Mouse (Mus musculus) embryonic facial prominence, embryonic 12.5 days (tissue): ENCODE data around the gene Spopl. TPM values are rescaled to one million over a fixed set of nuclear protein-coding genes. Genes with fewer than 3 reads are reported as not detected.
"Not testable (repeated sequence)": the region's sequence is repeated elsewhere in the genome, so short reads cannot be mapped to it uniquely, and the experiment has no call there.

ENCODE experiments used
- ATAC-seq: fragments of 200-750 bp; cut with Nextera tagmentation; 2 replicates; pipeline ENCODE4 v1.8.0; 2017; ENCODE audit not compliant: insufficient number of reproducible peaks, insufficient read depth, low FRiP score, low TSS enrichment
- H3K27ac ChIP-seq: fragments of 300-500 bp; sonication (generic); 2 replicates; pipeline ENCODE4 v1.5.1; 2016; ENCODE audit warnings: mild to moderate bottlenecking
- H3K27me3 ChIP-seq: fragments of 300-500 bp; sonication (generic); 2 replicates; pipeline ENCODE4 v1.6.1; 2016; ENCODE audit warnings: mild to moderate bottlenecking, moderate library complexity
- H3K36me3 ChIP-seq: fragments of 300-500 bp; sonication (generic); 2 replicates; pipeline ENCODE4 v1.6.1; 2016; ENCODE audit warnings: mild to moderate bottlenecking
- H3K4me1 ChIP-seq: fragments of 300-500 bp; sonication (generic); 2 replicates; pipeline ENCODE4 v1.6.1; 2016
- H3K4me2 ChIP-seq: fragments of 300-500 bp; sonication (generic); replicated peaks from 2 replicates; pipeline ENCODE4 v1.6.1; 2016; ENCODE audit warnings: mild to moderate bottlenecking, moderate library complexity
- H3K4me3 ChIP-seq: fragments of 300-500 bp; sonication (generic); 2 replicates; pipeline ENCODE4 v1.5.1; 2016; ENCODE audit warnings: mild to moderate bottlenecking
- H3K9ac ChIP-seq: fragments of 300-500 bp; sonication (generic); 2 replicates; pipeline ENCODE4 v1.6.1; 2016; ENCODE audit warnings: mild to moderate bottlenecking, moderate library complexity
- H3K9me3 ChIP-seq: fragments of 300-500 bp; sonication (generic); 2 replicates; pipeline ENCODE4 v1.6.1; 2016; ENCODE audit warnings: mild to moderate bottlenecking, moderate library complexity
- WGBS: fragments of 180-500 bp; shearing (Covaris S2); methylation state at CpG from one replicate; pipeline ENCODE4 v1.1.7; 2016; 5-methylcytosine and 5-hydroxymethylcytosine counted together
- polyA plus RNA-seq: library from polyadenylated mRNA; unstranded; fragments of >200 nt; fragmentation: Nextera tagmentation; extraction: Ambion mirVana; gene quantifications from 2 replicates; pipeline ENCODE4 v1.2.1, GENCODE M21; 2016

Spopl gene
- polyA plus RNA-seq, 1 experiment from 2014 or later = 14.0 TPM

DNA sequence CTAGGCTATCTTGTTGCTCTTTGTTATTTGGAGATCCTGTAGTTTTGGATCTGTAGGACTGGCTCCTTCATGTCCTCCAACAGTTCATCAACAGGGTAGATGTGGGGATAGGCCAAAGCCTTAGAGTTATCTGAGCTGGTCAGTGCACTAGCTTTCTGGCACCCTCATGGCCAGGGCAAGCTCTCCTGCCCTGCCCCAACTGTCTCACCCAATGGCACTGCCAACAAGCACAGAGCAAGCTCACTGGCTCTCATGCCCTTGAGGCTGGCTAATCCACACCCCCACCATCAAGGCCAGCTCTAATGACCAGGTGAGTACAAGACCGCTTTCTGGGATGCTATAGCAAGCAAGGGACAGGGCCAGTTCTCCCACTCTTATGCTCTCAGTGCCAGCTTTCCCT, 24.7 kb downstream of the Spopl start:
- no peak overlapping the region for H3K9ac ChIP-seq
- no peaks in the 10 kb centered on the region for H3K9me3 ChIP-seq
- WGBS = 96% methylated on average over 1 of the region's 1 CpGs
- no peak overlapping the region for H3K27ac ChIP-seq
- H3K4me3 ChIP-seq = no peak overlapping the region
- no peaks in the 10 kb centered on the region for H3K36me3 ChIP-seq
- ATAC-seq = no peak
- no peaks in the 10 kb centered on the region for H3K4me1 ChIP-seq
- no peak overlapping the region for H3K4me2 ChIP-seq
- no peaks in the 10 kb centered on the region for H3K27me3 ChIP-seq

DNA sequence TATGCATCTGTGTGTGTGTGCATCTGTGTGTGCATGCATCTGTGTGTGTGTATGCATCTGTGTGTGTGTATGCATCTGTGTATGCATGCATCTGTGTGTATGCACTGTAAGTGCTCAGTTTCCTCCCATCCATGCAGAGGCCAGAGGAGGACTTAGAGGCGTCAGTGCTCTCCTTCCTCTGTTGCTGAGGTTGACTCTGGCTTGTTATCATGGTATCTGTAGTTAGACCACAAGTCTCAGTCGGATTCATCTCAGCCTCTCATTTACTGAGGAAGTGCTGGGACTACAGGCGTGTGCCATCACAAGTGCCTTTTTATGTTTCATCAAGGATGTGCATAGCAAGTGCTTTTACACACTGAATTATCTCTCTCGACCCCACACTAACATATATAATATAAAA, 31.9 kb downstream of the Spopl start:
- no peaks in the 10 kb centered on the region for H3K4me1 ChIP-seq
- H3K27ac ChIP-seq = no peak overlapping the region
- no peak overlapping the region for H3K4me3 ChIP-seq
- no peaks in the 10 kb centered on the region for H3K27me3 ChIP-seq
- H3K4me2 ChIP-seq = no peak overlapping the region
- no peaks in the 10 kb centered on the region for H3K9me3 ChIP-seq
- ATAC-seq = no peak
- 88% methylated on average over 4 of the region's 4 CpGs for WGBS
- peaks cover 4% of the 10 kb centered on the region; the same call in 1 of the 2 replicates for H3K36me3 ChIP-seq
- H3K9ac ChIP-seq = no peak overlapping the region

DNA sequence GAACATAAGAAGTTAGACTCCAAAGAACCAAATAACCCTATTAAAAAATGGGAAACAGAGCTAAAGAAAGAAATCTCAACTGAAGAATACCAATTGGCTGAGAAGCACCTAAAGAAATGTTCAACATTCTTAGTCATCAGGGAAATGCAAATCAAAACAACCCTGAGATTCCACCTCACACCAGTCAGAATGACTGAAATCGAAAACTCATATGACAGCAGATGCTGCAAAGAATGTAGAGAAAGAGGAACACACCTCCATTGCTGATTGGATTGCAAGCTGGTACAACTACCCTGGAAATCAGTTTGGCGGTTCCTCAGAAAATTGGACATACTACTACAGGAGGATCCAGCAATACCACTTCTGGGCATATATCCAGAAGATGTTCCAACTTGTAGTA, 44.2 kb downstream of the Spopl start:
- H3K4me2 ChIP-seq, H3K9me3 ChIP-seq, H3K9ac ChIP-seq, H3K27ac ChIP-seq, H3K27me3 ChIP-seq, ATAC-seq, H3K4me3 ChIP-seq, H3K4me1 ChIP-seq: not testable (repeated sequence)
- 96% methylated on average over 2 of the region's 2 CpGs for WGBS
- peaks cover 29% of the 10 kb centered on the region for H3K36me3 ChIP-seq

DNA sequence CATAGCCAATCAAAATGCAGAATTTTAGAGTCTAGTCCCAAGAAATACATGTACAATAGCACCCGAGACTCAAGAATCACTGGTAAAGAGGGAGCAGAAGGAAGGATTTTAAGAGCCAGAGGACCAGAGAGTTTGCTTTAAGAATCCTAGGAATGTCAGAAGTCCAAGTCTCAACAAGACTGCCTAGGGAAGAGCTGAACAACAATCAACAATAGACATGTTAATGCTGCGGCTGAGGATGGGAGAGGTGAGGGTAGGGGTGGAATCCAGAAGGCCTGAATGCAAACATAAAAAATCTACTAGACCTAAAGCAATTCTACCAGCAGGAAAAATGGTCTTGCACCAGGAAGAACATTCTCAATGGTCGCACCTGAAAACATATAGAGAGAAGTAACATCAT, 66.8 kb downstream of the Spopl start:
- H3K9me3 ChIP-seq = no peaks in the 10 kb centered on the region
- no peak overlapping the region for H3K9ac ChIP-seq
- H3K4me2 ChIP-seq = no peak overlapping the region
- H3K27ac ChIP-seq = no peak overlapping the region
- no peak for ATAC-seq
- 90% methylated on average over 3 of the region's 3 CpGs for WGBS
- no peaks in the 10 kb centered on the region for H3K27me3 ChIP-seq
- no peaks in the 10 kb centered on the region for H3K36me3 ChIP-seq
- H3K4me3 ChIP-seq = no peak overlapping the region
- H3K4me1 ChIP-seq = no peaks in the 10 kb centered on the region

DNA sequence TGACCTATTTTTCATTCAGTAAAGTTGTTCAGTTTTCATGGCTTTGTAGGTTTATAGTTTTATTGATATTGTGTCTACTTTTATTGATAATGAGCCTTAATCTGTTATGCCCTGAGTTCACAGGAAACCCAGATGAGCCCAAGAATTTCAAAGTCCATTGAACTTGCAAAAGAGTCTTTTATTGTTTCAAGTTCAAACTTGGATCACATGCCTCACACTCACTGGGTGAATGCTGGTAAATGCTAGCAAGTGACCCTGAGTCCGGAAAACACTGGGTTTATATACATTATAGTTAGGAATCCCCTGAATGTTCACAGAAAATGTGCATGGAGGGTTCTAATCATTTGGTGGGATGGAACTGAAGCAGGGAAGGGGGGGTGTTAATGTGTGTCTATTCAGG, 90.2 kb downstream of the Spopl start:
- whole genome bisulfite sequencing = 91% methylated on average over 1 of the region's 1 CpGs
- H3K4me2 ChIP-seq = no peak overlapping the region
- no peak for ATAC-seq
- H3K27ac ChIP-seq = no peak overlapping the region
- no peaks in the 10 kb centered on the region for H3K36me3 ChIP-seq
- H3K27me3 ChIP-seq = no peaks in the 10 kb centered on the region
- H3K4me3 ChIP-seq = no peak overlapping the region
- H3K9ac ChIP-seq = no peak overlapping the region
- no peaks in the 10 kb centered on the region for H3K4me1 ChIP-seq
- H3K9me3 ChIP-seq = no peaks in the 10 kb centered on the region

DNA sequence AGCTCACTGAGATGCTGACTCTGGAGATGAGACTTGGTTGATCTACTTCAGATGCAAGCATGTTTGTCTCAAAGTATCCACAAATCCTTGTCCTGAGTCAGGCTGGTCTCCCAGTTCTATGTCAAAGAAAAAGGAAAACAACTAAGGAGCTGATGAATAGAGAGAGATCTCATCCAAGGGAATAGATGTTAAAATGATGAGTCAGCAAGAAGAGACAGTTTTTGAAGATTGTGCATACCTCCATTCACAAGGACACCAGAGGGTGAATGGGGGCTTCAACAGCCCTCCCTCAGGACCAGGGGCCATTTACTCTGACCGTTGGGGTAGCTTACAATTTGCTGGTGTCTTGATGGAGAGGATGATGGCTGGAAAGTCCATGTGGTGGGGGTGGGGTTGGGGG, 104.4 kb downstream of the Spopl start:
- Histone ChIP-seq H3K4me2 (no peak overlapping the region), H3K27me3 (no peaks in the 10 kb centered on the region), H3K4me3 (no peak overlapping the region), H3K9me3 (no peaks in the 10 kb centered on the region), H3K4me1 (no peaks in the 10 kb centered on the region), H3K36me3 (no peaks in the 10 kb centered on the region), H3K27ac (no peak overlapping the region), H3K9ac (no peak overlapping the region)
- no peak for ATAC-seq
- WGBS = 77% methylated on average over 1 of the region's 1 CpGs

DNA sequence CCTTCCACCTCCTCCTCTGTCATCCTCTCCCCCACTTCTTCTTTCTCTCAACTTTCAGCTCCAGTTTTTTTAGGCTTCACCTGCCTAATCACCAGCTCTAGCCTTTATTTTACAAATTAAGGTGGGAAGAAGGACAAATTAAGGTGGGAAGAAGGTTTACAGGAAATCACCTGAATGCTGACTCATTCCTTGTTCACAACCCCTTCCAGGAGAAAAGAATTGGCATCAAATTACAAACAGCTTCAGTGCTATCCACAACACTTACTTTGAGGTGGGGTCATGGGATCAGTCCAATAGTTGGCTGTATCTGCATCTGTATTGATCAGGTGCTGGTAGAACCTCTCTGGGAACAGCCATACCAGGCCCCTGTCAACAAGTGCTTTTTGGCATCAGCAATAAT, 114.5 kb downstream of the Spopl start:
- H3K36me3 ChIP-seq = no peaks in the 10 kb centered on the region
- no peaks in the 10 kb centered on the region for H3K27me3 ChIP-seq
- H3K4me1 ChIP-seq = no peaks in the 10 kb centered on the region
- no peaks in the 10 kb centered on the region for H3K9me3 ChIP-seq
- no peak overlapping the region for H3K4me3 ChIP-seq
- ATAC-seq = no peak
- H3K4me2 ChIP-seq = no peak overlapping the region
- H3K27ac ChIP-seq = no peak overlapping the region
- no peak overlapping the region for H3K9ac ChIP-seq
